Comparison of ENCODE assay signal across 7 mouse cellular contexts in the genomic region with DNA sequence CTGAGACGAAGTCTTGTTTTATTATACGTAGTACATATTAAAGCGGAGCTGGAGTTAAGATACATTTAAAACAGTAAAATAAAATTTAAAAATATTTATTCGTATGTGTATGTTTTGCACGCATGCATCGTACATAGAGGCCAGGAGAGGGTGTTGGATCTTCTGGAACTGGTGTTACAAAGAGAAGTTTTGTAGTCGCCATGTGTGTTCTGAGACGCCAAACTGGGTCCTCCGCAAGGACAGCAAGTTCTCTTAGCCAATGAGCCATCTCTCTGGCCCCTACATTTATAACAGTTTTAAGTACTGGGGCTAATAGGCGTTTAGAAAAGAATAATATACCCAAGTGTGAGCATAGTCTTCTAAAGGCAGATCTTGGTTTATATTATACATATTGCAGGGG. TPM values are rescaled to one million over a fixed set of nuclear protein-coding genes. Genes with fewer than 3 reads are reported as not detected.
A peak's percentile ranks its signal among the peaks of the same experiment; 100 is the strongest.
DNase-seq lines count a peak whose midpoint lies in the region; ATAC-seq and TF ChIP-seq lines count a peak whose summit lies in the region.

No protein-coding gene starts in this region.

- no peak overlapping the region for H3K27ac ChIP-seq in lung, embryonic 14.5 days (ENCODE audit: low read depth)
- no peak overlapping the region for H3K27ac ChIP-seq in forebrain, embryonic 14.5 days (ENCODE audit: low read depth, low read length)
- no peak overlapping the region for H3K27ac ChIP-seq in limb, embryonic 14.5 days (replicated peaks; ENCODE audit: low read depth, low read length)
- no peak overlapping the region for H3K27ac ChIP-seq in stomach, embryonic 15.5 days

- no peak for TF ChIP-seq POLR2A in limb, embryonic 14.5 days (IDR thresholded peaks at IDR 0.05; ENCODE audit: borderline replicate concordance, extremely low read depth, insufficient read depth, insufficient read length)

- peak; percentile 16; the same call in 1 of the 2 replicates for ATAC-seq in lung, embryonic 14.5 days (ENCODE audit: insufficient read depth)
- peak; percentile 22; the same call in 1 of the 2 replicates for ATAC-seq in forebrain, embryonic 14.5 days
- ATAC-seq in limb, embryonic 14.5 days (ENCODE audit: low FRiP score, low read depth) = no peak
- no peak for ATAC-seq in stomach, embryonic 15.5 days (ENCODE audit: insufficient read depth, low FRiP score, low read depth)

- H3K4me2 ChIP-seq in lung, embryonic 14.5 days = peak overlapping the region; percentile 50
- peak overlapping the region; percentile 40 for H3K4me2 ChIP-seq in forebrain, embryonic 14.5 days (ENCODE audit: low read length)
- peak overlapping the region; percentile 43 for H3K4me2 ChIP-seq in limb, embryonic 14.5 days (replicated peaks; ENCODE audit: low read depth, low read length, severe bottlenecking)
- H3K4me2 ChIP-seq in stomach, embryonic 15.5 days = peak overlapping the region; percentile 54

- no peak for TF ChIP-seq CTCF in lung, embryonic 14.5 days (IDR thresholded peaks at IDR 0.05; ENCODE audit: low read depth)

- H3K4me3 ChIP-seq in lung, embryonic 14.5 days (ENCODE audit: low read depth, low read length) = peak overlapping the region; percentile 58
- H3K4me3 ChIP-seq in forebrain, embryonic 14.5 days (ENCODE audit: low read depth, low read length) = peak overlapping the region; percentile 44
- peak overlapping the region; percentile 56 for H3K4me3 ChIP-seq in limb, embryonic 14.5 days (replicated peaks; ENCODE audit: low read length)
- peak overlapping the region; percentile 66 for H3K4me3 ChIP-seq in stomach, embryonic 15.5 days (replicated peaks)

- no peaks in the 10 kb centered on the region for H3K36me3 ChIP-seq in lung, embryonic 14.5 days (ENCODE audit: insufficient read depth)
- no peaks in the 10 kb centered on the region for H3K36me3 ChIP-seq in forebrain, embryonic 14.5 days (ENCODE audit: control insufficient read depth, insufficient read depth, low read length)
- H3K36me3 ChIP-seq in limb, embryonic 14.5 days (ENCODE audit: control insufficient read depth, insufficient read depth, low read length) = no peaks in the 10 kb centered on the region
- H3K36me3 ChIP-seq in stomach, embryonic 15.5 days = no peaks in the 10 kb centered on the region

- no peaks in the 10 kb centered on the region for H3K4me1 ChIP-seq in lung, embryonic 14.5 days (ENCODE audit: insufficient read depth)
- no peaks in the 10 kb centered on the region for H3K4me1 ChIP-seq in forebrain, embryonic 14.5 days (ENCODE audit: control insufficient read depth, insufficient read depth, low read length)
- peaks cover 4% of the 10 kb centered on the region; the same call in 1 of the 2 replicates for H3K4me1 ChIP-seq in limb, embryonic 14.5 days (ENCODE audit: control insufficient read depth, insufficient read depth, low read length)
- no peaks in the 10 kb centered on the region for H3K4me1 ChIP-seq in stomach, embryonic 15.5 days

- WGBS in lung, embryonic 14.5 days = 32% methylated on average over 10 of the region's 10 CpGs
- WGBS in forebrain, embryonic 14.5 days = 32% methylated on average over 10 of the region's 10 CpGs
- 36% methylated on average over 10 of the region's 10 CpGs for WGBS in limb, embryonic 14.5 days
- WGBS in stomach, embryonic 15.5 days = 33% methylated on average over 10 of the region's 10 CpGs

- H3K27me3 ChIP-seq in lung, embryonic 14.5 days (ENCODE audit: insufficient read depth, low read length) = no peaks in the 10 kb centered on the region
- no peaks in the 10 kb centered on the region for H3K27me3 ChIP-seq in forebrain, embryonic 14.5 days (replicated peaks; ENCODE audit: control insufficient read depth, insufficient read depth, low read length)
- H3K27me3 ChIP-seq in limb, embryonic 14.5 days (ENCODE audit: control insufficient read depth, insufficient read depth, low read length) = no peaks in the 10 kb centered on the region
- no peaks in the 10 kb centered on the region for H3K27me3 ChIP-seq in stomach, embryonic 15.5 days (replicated peaks)

- H3K9me3 ChIP-seq in lung, embryonic 14.5 days (ENCODE audit: low read depth, low read length) = no peaks in the 10 kb centered on the region
- no peaks in the 10 kb centered on the region for H3K9me3 ChIP-seq in forebrain, embryonic 14.5 days (replicated peaks; ENCODE audit: control insufficient read depth, low read length)
- no peaks in the 10 kb centered on the region for H3K9me3 ChIP-seq in limb, embryonic 14.5 days (ENCODE audit: control insufficient read depth, low read length)
- no peaks in the 10 kb centered on the region for H3K9me3 ChIP-seq in stomach, embryonic 15.5 days

- peak overlapping the region; percentile 53; the same call in 1 of the 2 replicates for H3K9ac ChIP-seq in lung, embryonic 14.5 days
- peak overlapping the region; percentile 53; the same call in 1 of the 2 replicates for H3K9ac ChIP-seq in forebrain, embryonic 14.5 days (ENCODE audit: low read length)
- H3K9ac ChIP-seq in limb, embryonic 14.5 days (ENCODE audit: low read depth, low read length, severe bottlenecking) = peak overlapping the region; percentile 59; the same call in 1 of the 2 replicates
- H3K9ac ChIP-seq in stomach, embryonic 15.5 days = no peak overlapping the region

- DNase-seq in lung, embryonic 14.5 days = no peak
- DNase-seq in lung, postnatal 10 days = no peak
- no peak for DNase-seq in forebrain, embryonic 14.5 days (ENCODE audit: low spot score)
- DNase-seq in limb, embryonic 14.5 days (ENCODE audit: low spot score) = no peak
- no peak for DNase-seq in spleen, postnatal 36 days (ENCODE audit: low spot score in 2 of 2)
- DNase-seq in natural killer cell, adult 2 months (ENCODE audit: low spot score in 2 of 2) = no peak

RNA-seq across cellular contexts. Expression of a gene that starts 0.6 kb away (rescaled TPM):
- 1.2 and 1.6 TPM in 2 replicates for polyA plus RNA-seq in lung, embryonic 14.5 days (2014; fragmentation: Nextera tagmentation; extraction: Ambion mirVana)
- 1.7 and 2.7 TPM in 2 replicates for polyA plus RNA-seq in forebrain, embryonic 14.5 days (2014; fragmentation: Nextera tagmentation; extraction: Ambion mirVana)
- polyA plus RNA-seq in limb, embryonic 14.5 days (2012; rRNA removed) = 1.4 and 1.9 TPM in 2 replicates
- 1.1 and 1.9 TPM in 2 replicates for polyA plus RNA-seq in limb, embryonic 14.5 days (2014; fragmentation: Nextera tagmentation; extraction: Ambion mirVana)
- polyA plus RNA-seq in stomach, embryonic 15.5 days (2015; fragmentation: Nextera tagmentation; extraction: Ambion mirVana) = 1.6 and 2.7 TPM in 2 replicates

RNA-seq across cellular contexts. Expression of a gene that starts 13.0 kb away (rescaled TPM):
- polyA plus RNA-seq in lung, embryonic 14.5 days (2014; fragmentation: Nextera tagmentation; extraction: Ambion mirVana) = 5.3 and 6.6 TPM in 2 replicates
- 7.7 and 12.2 TPM in 2 replicates for polyA plus RNA-seq in forebrain, embryonic 14.5 days (2014; fragmentation: Nextera tagmentation; extraction: Ambion mirVana)
- polyA plus RNA-seq in limb, embryonic 14.5 days (2012; rRNA removed) = 6.1 and 6.2 TPM in 2 replicates
- polyA plus RNA-seq in limb, embryonic 14.5 days (2014; fragmentation: Nextera tagmentation; extraction: Ambion mirVana) = 5.4 and 6.4 TPM in 2 replicates
- 4.5 and 4.8 TPM in 2 replicates for polyA plus RNA-seq in stomach, embryonic 15.5 days (2015; fragmentation: Nextera tagmentation; extraction: Ambion mirVana)

RNA-seq across cellular contexts. Expression of a gene that starts 19.0 kb away (rescaled TPM):
- 2.1 and 2.7 TPM in 2 replicates for polyA plus RNA-seq in lung, embryonic 14.5 days (2014; fragmentation: Nextera tagmentation; extraction: Ambion mirVana)
- polyA plus RNA-seq in forebrain, embryonic 14.5 days (2014; fragmentation: Nextera tagmentation; extraction: Ambion mirVana) = 4.5 and 5.9 TPM in 2 replicates
- 1.1 and 2.1 TPM in 2 replicates for polyA plus RNA-seq in limb, embryonic 14.5 days (2012; rRNA removed)
- 2.8 and 3.4 TPM in 2 replicates for polyA plus RNA-seq in limb, embryonic 14.5 days (2014; fragmentation: Nextera tagmentation; extraction: Ambion mirVana)
- 1.6 and 1.9 TPM in 2 replicates for polyA plus RNA-seq in stomach, embryonic 15.5 days (2015; fragmentation: Nextera tagmentation; extraction: Ambion mirVana)

RNA-seq across cellular contexts. Expression of a gene that starts 39.0 kb away (rescaled TPM):
- 9.6 and 11.9 TPM in 2 replicates for polyA plus RNA-seq in lung, embryonic 14.5 days (2014; fragmentation: Nextera tagmentation; extraction: Ambion mirVana)
- 15.8 and 18.4 TPM in 2 replicates for polyA plus RNA-seq in forebrain, embryonic 14.5 days (2014; fragmentation: Nextera tagmentation; extraction: Ambion mirVana)
- polyA plus RNA-seq in limb, embryonic 14.5 days (2012; rRNA removed) = 9.2 and 11.0 TPM in 2 replicates
- polyA plus RNA-seq in limb, embryonic 14.5 days (2014; fragmentation: Nextera tagmentation; extraction: Ambion mirVana) = 11.1 and 14.4 TPM in 2 replicates
- 6.9 and 7.6 TPM in 2 replicates for polyA plus RNA-seq in stomach, embryonic 15.5 days (2015; fragmentation: Nextera tagmentation; extraction: Ambion mirVana)

RNA-seq across cellular contexts. Expression of a gene that starts 54.4 kb away (rescaled TPM):
- 0.22 and 0.61 TPM in 2 replicates for polyA plus RNA-seq in lung, embryonic 14.5 days (2014; fragmentation: Nextera tagmentation; extraction: Ambion mirVana)
- 3.0 and 3.5 TPM in 2 replicates for polyA plus RNA-seq in forebrain, embryonic 14.5 days (2014; fragmentation: Nextera tagmentation; extraction: Ambion mirVana)
- 0.31 and 0.51 TPM in 2 replicates for polyA plus RNA-seq in limb, embryonic 14.5 days (2012; rRNA removed)
- polyA plus RNA-seq in limb, embryonic 14.5 days (2014; fragmentation: Nextera tagmentation; extraction: Ambion mirVana) = 0.32 TPM in 1 of 2 replicates, not detected in the other
- polyA plus RNA-seq in stomach, embryonic 15.5 days (2015; fragmentation: Nextera tagmentation; extraction: Ambion mirVana) = 0.23 and 0.26 TPM in 2 replicates

Comparison
In these comparisons a context has a peak if more than half of its experiments do, and no peak if none do; other contexts are left out.
1. ATAC-seq: peak in lung, embryonic 14.5 days (single experiment) and forebrain, embryonic 14.5 days (single experiment); none in limb, embryonic 14.5 days (single experiment) and stomach, embryonic 15.5 days (single experiment).
2. Peak in every context shown above with its lines, with median percentiles within 50 percentile points of each other: H3K4me2 ChIP-seq and H3K4me3 ChIP-seq.